Mouse (Mus musculus) hindbrain, embryonic 10.5 days (tissue): ENCODE measurements around the gene BC024978. TPM values are rescaled to one million over a fixed set of nuclear protein-coding genes. Genes with fewer than 3 reads are reported as not detected.
A peak's percentile ranks its signal among the peaks of the same experiment; 100 is the strongest.
"Not testable (repeated sequence)": the region's sequence is repeated elsewhere in the genome, so short reads cannot be mapped to it uniquely, and the experiment has no call there.

ENCODE experiments used
- DNase-seq: peaks from one replicate; pipeline ENCODE4 v3.0.0-alpha.2; 2017; ENCODE audit warnings: low spot score
- H3K27ac ChIP-seq: fragments of 300-500 bp; sonication (generic); 2 replicates; pipeline ENCODE4 v1.5.1; 2016; ENCODE audit warnings: mild to moderate bottlenecking, moderate library complexity
- H3K27me3 ChIP-seq: fragments of 300-500 bp; sonication (generic); 2 replicates; pipeline ENCODE4 v1.6.1; 2016; ENCODE audit warnings: mild to moderate bottlenecking; ENCODE audit not compliant: poor library complexity, insufficient read depth, severe bottlenecking
- H3K36me3 ChIP-seq: fragments of 300-500 bp; sonication (generic); 2 replicates; pipeline ENCODE4 v1.6.1; 2016; ENCODE audit warnings: mild to moderate bottlenecking, moderate library complexity
- H3K4me1 ChIP-seq: fragments of 300-500 bp; sonication (generic); replicated peaks from 2 replicates; pipeline ENCODE4 v1.6.1; 2016; ENCODE audit warnings: mild to moderate bottlenecking
- H3K4me3 ChIP-seq: fragments of 300-500 bp; sonication (generic); 2 replicates; pipeline ENCODE4 v1.5.1; 2016; ENCODE audit warnings: mild to moderate bottlenecking, moderate library complexity
- H3K9me3 ChIP-seq: fragments of 300-500 bp; sonication (generic); 2 replicates; pipeline ENCODE4 v1.6.1; 2016; ENCODE audit warnings: mild to moderate bottlenecking, moderate library complexity
- WGBS: fragments of 180-500 bp; shearing (Covaris S2); methylation state at CpG from one replicate; pipeline ENCODE4 v1.1.7; 2016; 5-methylcytosine and 5-hydroxymethylcytosine counted together
- polyA plus RNA-seq: library from polyadenylated mRNA; unstranded; fragments of >200 nt; fragmentation: Nextera tagmentation; extraction: Ambion mirVana; gene quantifications from 2 replicates; pipeline ENCODE4 v1.2.1, GENCODE M21; 2016

Gene BC024978
- polyA plus RNA-seq, 1 experiment from 2014 or later = 4.3 TPM

GRCm38 (mm10) chr7:27231693-27232331 is 36.2 kb downstream of the BC024978 start:
- no peak for DNase-seq
- Histone ChIP-seq H3K4me1 (peaks cover 45% of the 10 kb centered on the region), H3K4me3 (peak overlapping the region; percentile 9; the same call in 1 of the 2 replicates), H3K27me3 (no peaks in the 10 kb centered on the region), H3K36me3 (peaks cover 4% of the 10 kb centered on the region), H3K9me3 (no peaks in the 10 kb centered on the region), H3K27ac (peak overlapping the region; percentile 91)
- WGBS = 82% methylated on average over 7 of the region's 7 CpGs

GRCm38 (mm10) chr7:27232781-27233281 is 37.2 kb downstream of the BC024978 start, which contains the start of gene Coq8b:
TSS of gene Coq8b (plus strand) at chr7:27233023.
- peak; percentile 98 for DNase-seq
- Histone ChIP-seq H3K27ac (peak within 1 kb of the TSS; percentile 91), H3K9me3 (no peaks in the 10 kb centered on the region), H3K4me3 (peak within 1 kb of the TSS; percentile 57), H3K36me3 (peaks cover 12% of the 10 kb centered on the region), H3K4me1 (peaks cover 35% of the 10 kb centered on the region), H3K27me3 (no peaks in the 10 kb centered on the region)
- WGBS = under 1% methylated on average over 25 of the region's 25 CpGs

- peak overlapping the region; percentile 57 for H3K4me3 ChIP-seq
- H3K4me1 ChIP-seq = peaks cover 30% of the 10 kb centered on the region
- H3K27ac ChIP-seq = peak overlapping the region; percentile 91
- no peaks in the 10 kb centered on the region for H3K9me3 ChIP-seq
- WGBS = 3% methylated on average over 6 of the region's 6 CpGs
- H3K36me3 ChIP-seq = peaks cover 14% of the 10 kb centered on the region
- DNase-seq = no peak
- H3K27me3 ChIP-seq = no peaks in the 10 kb centered on the region
Observed at GRCm38 (mm10) chr7:27233300-27233699, 37.7 kb downstream of the BC024978 start.

- no peak for DNase-seq
- Histone ChIP-seq H3K9me3 (no peaks in the 10 kb centered on the region), H3K27me3 (no peaks in the 10 kb centered on the region), H3K4me1 (peaks cover 24% of the 10 kb centered on the region), H3K4me3 (no peak overlapping the region), H3K36me3 (peaks cover 32% of the 10 kb centered on the region), H3K27ac (no peak overlapping the region)
- WGBS = 94% methylated on average over 2 of the region's 2 CpGs
Observed at GRCm38 (mm10) chr7:27235726-27236125, 40.1 kb downstream of the BC024978 start.

- no peak overlapping the region for H3K27ac ChIP-seq
- WGBS = 89% methylated on average over 2 of the region's 2 CpGs
Observed at GRCm38 (mm10) chr7:27237527-27237926, 41.9 kb downstream of the BC024978 start.

GRCm38 (mm10) chr7:27238568-27238967 is 43.0 kb downstream of the BC024978 start:
- H3K27ac ChIP-seq = no peak overlapping the region
- no peak for DNase-seq
- H3K27me3 ChIP-seq = no peaks in the 10 kb centered on the region
- H3K9me3 ChIP-seq = no peaks in the 10 kb centered on the region
- WGBS = 91% methylated on average over 5 of the region's 5 CpGs
- H3K4me3 ChIP-seq = no peak overlapping the region
- H3K36me3 ChIP-seq = peaks cover 60% of the 10 kb centered on the region
- peaks cover 9% of the 10 kb centered on the region for H3K4me1 ChIP-seq

More at GRCm38 (mm10) chr7:27237527-27237926, 41.9 kb downstream of the BC024978 start:
- Histone ChIP-seq H3K27me3 (no peaks in the 10 kb centered on the region), H3K4me1 (peaks cover 16% of the 10 kb centered on the region), H3K36me3 (peaks cover 49% of the 10 kb centered on the region), H3K9me3 (no peaks in the 10 kb centered on the region), H3K4me3 (no peak overlapping the region)
- DNase-seq = no peak

- H3K36me3 ChIP-seq = peaks cover 79% of the 10 kb centered on the region
- H3K27ac ChIP-seq = no peak overlapping the region
- 66% methylated on average over 8 of the region's 8 CpGs for WGBS
- DNase-seq = no peak
- no peaks in the 10 kb centered on the region for H3K4me1 ChIP-seq
- no peak overlapping the region for H3K4me3 ChIP-seq
- H3K27me3 ChIP-seq = no peaks in the 10 kb centered on the region
- H3K9me3 ChIP-seq = peaks cover 3% of the 10 kb centered on the region; the same call in 1 of the 2 replicates
Observed at GRCm38 (mm10) chr7:27243211-27243610, 47.6 kb downstream of the BC024978 start.

- not testable (repeated sequence) for H3K4me1 ChIP-seq, H3K4me3 ChIP-seq, H3K27me3 ChIP-seq, H3K27ac ChIP-seq, H3K9me3 ChIP-seq, DNase-seq
- H3K36me3 ChIP-seq = peaks cover 74% of the 10 kb centered on the region
- 82% methylated on average over 2 of the region's 2 CpGs for WGBS
Observed at GRCm38 (mm10) chr7:27244088-27244487, 48.5 kb downstream of the BC024978 start.

GRCm38 (mm10) chr7:27249146-27249545 is 53.6 kb downstream of the BC024978 start:
- H3K27me3 ChIP-seq = no peaks in the 10 kb centered on the region
- WGBS = 84% methylated on average over 2 of the region's 2 CpGs
- peaks cover 54% of the 10 kb centered on the region for H3K36me3 ChIP-seq
- no peaks in the 10 kb centered on the region for H3K4me1 ChIP-seq
- no peak for DNase-seq
- H3K4me3 ChIP-seq = no peak overlapping the region
- H3K27ac ChIP-seq = no peak overlapping the region
- peaks cover 3% of the 10 kb centered on the region; the same call in 1 of the 2 replicates for H3K9me3 ChIP-seq

GRCm38 (mm10) chr7:27249928-27250327 is 54.3 kb downstream of the BC024978 start:
- DNase-seq = no peak
- Histone ChIP-seq H3K4me3 (no peak overlapping the region), H3K27me3 (no peaks in the 10 kb centered on the region), H3K36me3 (peaks cover 62% of the 10 kb centered on the region), H3K9me3 (peaks cover 3% of the 10 kb centered on the region; the same call in 1 of the 2 replicates), H3K27ac (no peak overlapping the region), H3K4me1 (no peaks in the 10 kb centered on the region)
- 93% methylated on average over 5 of the region's 5 CpGs for WGBS

GRCm38 (mm10) chr7:27251946-27252345 is 56.4 kb downstream of the BC024978 start:
- DNase-seq = no peak
- Histone ChIP-seq H3K4me3 (no peak overlapping the region), H3K27ac (no peak overlapping the region), H3K9me3 (peaks cover 3% of the 10 kb centered on the region; the same call in 1 of the 2 replicates), H3K4me1 (peaks cover 11% of the 10 kb centered on the region), H3K27me3 (0 out of 2 replicates have a peak, but pooled peaks cover under 1% of the 10 kb centered on the region), H3K36me3 (peaks cover 49% of the 10 kb centered on the region)
- WGBS = 88% methylated on average over 6 of the region's 6 CpGs

- Histone ChIP-seq H3K9me3 (no peaks in the 10 kb centered on the region), H3K27me3 (0 out of 2 replicates have a peak, but pooled peaks cover 3% of the 10 kb centered on the region), H3K27ac (peak overlapping the region; percentile 93; the same call in 1 of the 2 replicates), H3K4me3 (no peak overlapping the region), H3K36me3 (peaks cover 32% of the 10 kb centered on the region), H3K4me1 (peaks cover 47% of the 10 kb centered on the region)
- 75% methylated on average over 3 of the region's 3 CpGs for WGBS
- DNase-seq = peak; percentile 18
Observed at GRCm38 (mm10) chr7:27255721-27256120, 60.1 kb downstream of the BC024978 start.
